Mouse (Mus musculus) embryonic facial prominence, embryonic 15.5 days (tissue): Measurements from ENCODE around the gene Zmym4. TPM values are rescaled to one million over a fixed set of nuclear protein-coding genes. Genes with fewer than 3 reads are reported as not detected.
"Not testable (repeated sequence)": the region's sequence is repeated elsewhere in the genome, so short reads cannot be mapped to it uniquely, and the experiment has no call there.

Source experiments
- ATAC-seq: fragments of 200-750 bp; cut with Nextera tagmentation; 2 replicates; pipeline ENCODE4 v1.8.0; 2017; ENCODE audit warnings: low read depth, moderate TSS enrichment; ENCODE audit not compliant: insufficient number of reproducible peaks, low FRiP score, low TSS enrichment
- H3K27ac ChIP-seq: fragments of 300-500 bp; sonication (generic); replicated peaks from 2 replicates; pipeline ENCODE4 v1.5.1; 2015; ENCODE audit warnings: mild to moderate bottlenecking, inconsistent platforms
- H3K27me3 ChIP-seq: fragments of 300-500 bp; sonication (generic); 2 replicates; pipeline ENCODE4 v1.6.1; 2015; ENCODE audit warnings: inconsistent platforms
- H3K36me3 ChIP-seq: fragments of 300-500 bp; sonication (generic); 2 replicates; pipeline ENCODE4 v1.6.1; 2015; ENCODE audit warnings: mild to moderate bottlenecking, inconsistent platforms
- H3K4me1 ChIP-seq: fragments of 300-500 bp; sonication (generic); 2 replicates; pipeline ENCODE4 v1.6.1; 2015; ENCODE audit warnings: inconsistent platforms
- H3K4me2 ChIP-seq: fragments of 300-500 bp; sonication (generic); replicated peaks from 2 replicates; pipeline ENCODE4 v1.6.1; 2015; ENCODE audit warnings: mild to moderate bottlenecking, inconsistent platforms
- H3K4me3 ChIP-seq: fragments of 300-500 bp; sonication (generic); replicated peaks from 2 replicates; pipeline ENCODE4 v1.5.1; 2015; ENCODE audit warnings: mild to moderate bottlenecking, inconsistent platforms
- H3K9ac ChIP-seq: fragments of 300-500 bp; sonication (generic); 2 replicates; pipeline ENCODE4 v1.6.1; 2015; ENCODE audit warnings: inconsistent platforms
- H3K9me3 ChIP-seq: fragments of 300-500 bp; sonication (generic); replicated peaks from 2 replicates; pipeline ENCODE4 v1.6.1; 2016; ENCODE audit warnings: inconsistent platforms
- WGBS: fragments of 180-500 bp; shearing (Covaris S2); methylation state at CpG from one replicate; pipeline ENCODE4 v1.1.7; 2015; 5-methylcytosine and 5-hydroxymethylcytosine counted together
- polyA plus RNA-seq: library from polyadenylated mRNA; unstranded; fragments of >200 nt; fragmentation: Nextera tagmentation; extraction: Ambion mirVana; gene quantifications from 2 replicates; pipeline ENCODE4 v1.2.1, GENCODE M21; 2015

Gene Zmym4
- polyA plus RNA-seq, 1 experiment from 2014 or later, result 19.8 TPM

GRCm38 (mm10) chr4:126986768-126987167 is 18.8 kb upstream of the Zmym4 start:
- Histone ChIP-seq H3K27ac (no peak overlapping the region), H3K4me3 (no peak overlapping the region), H3K4me1 (no peaks in the 10 kb centered on the region), H3K9ac (no peak overlapping the region), H3K9me3 (no peaks in the 10 kb centered on the region), H3K4me2 (no peak overlapping the region), H3K27me3 (no peaks in the 10 kb centered on the region), H3K36me3 (no peaks in the 10 kb centered on the region)
- ATAC-seq, result no peak
- 80% methylated on average over 5 of the region's 5 CpGs for WGBS

DNA sequence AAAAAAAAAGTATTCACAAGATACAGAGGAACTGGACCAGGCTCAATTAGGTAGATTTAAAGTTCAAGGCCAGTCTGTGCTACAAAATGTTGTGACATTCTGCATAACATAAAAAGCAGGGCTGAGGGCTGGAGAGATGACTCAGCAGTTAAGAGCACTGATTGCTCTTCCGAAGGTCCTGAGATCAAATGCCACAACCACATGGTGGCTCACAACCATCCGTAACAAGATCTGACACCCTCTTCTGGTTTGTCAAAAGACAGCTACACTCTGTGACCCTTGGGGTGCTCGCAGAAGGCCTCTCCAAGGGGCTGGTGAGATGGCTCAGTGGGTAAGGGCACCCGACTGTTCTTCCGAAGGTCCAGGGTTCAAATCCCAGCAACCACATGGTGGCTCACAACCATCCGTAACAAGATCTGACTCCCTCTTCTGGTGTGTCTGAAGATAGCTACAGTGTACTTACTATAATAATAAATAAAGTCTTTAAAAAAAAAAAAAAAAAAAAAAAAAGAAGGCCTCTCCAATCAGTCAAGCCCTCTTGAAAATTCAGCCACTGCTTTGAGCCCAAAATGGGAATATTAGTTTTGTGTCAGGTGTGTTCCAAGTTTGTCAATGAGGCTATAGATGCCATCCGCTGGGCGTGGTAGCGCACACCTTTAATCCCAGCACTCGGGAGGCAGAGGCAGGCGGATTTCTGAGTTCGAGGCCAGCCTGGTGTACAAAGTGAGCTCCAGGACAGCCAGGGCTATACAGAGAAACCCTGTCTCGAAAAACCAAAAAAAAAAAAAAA is 16.0 kb upstream of the Zmym4 start:
- 77% methylated on average over 12 of the region's 13 CpGs for WGBS
- H3K27me3 ChIP-seq, H3K4me2 ChIP-seq, H3K27ac ChIP-seq, H3K9ac ChIP-seq, H3K4me3 ChIP-seq, H3K9me3 ChIP-seq, H3K36me3 ChIP-seq, H3K4me1 ChIP-seq, ATAC-seq: not testable (repeated sequence)

DNA sequence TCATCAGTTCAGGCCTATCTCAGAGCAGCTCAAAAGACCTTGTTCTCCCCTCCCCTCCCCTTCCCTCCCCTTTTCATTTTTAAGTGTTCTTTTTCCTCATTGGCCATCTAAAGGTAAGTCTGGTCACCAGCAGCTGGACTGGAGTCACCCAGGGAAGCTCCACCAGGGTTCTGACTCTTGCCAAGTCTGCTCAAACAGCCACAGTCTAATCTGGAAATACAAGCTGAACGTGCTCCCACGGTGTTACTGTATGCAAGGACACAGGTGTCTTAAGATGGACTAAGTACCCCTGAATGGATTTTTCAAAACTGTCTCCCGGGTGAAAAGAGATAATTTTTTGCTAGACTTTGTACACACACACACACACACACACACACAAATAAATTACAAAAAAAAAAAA is 15.4 kb upstream of the Zmym4 start:
- Histone ChIP-seq H3K4me1 (no peaks in the 10 kb centered on the region), H3K4me2 (no peak overlapping the region), H3K9ac (no peak overlapping the region), H3K9me3 (no peaks in the 10 kb centered on the region), H3K4me3 (no peak overlapping the region), H3K27me3 (no peaks in the 10 kb centered on the region), H3K27ac (no peak overlapping the region), H3K36me3 (no peaks in the 10 kb centered on the region)
- WGBS, result 66% methylated on average over 3 of the region's 3 CpGs
- ATAC-seq, result no peak

- ATAC-seq, result no peak
- 59% methylated on average over 3 of the region's 3 CpGs for WGBS
- Histone ChIP-seq H3K27ac (no peak overlapping the region), H3K4me1 (no peaks in the 10 kb centered on the region), H3K27me3 (no peaks in the 10 kb centered on the region), H3K9ac (no peak overlapping the region), H3K4me3 (no peak overlapping the region), H3K9me3 (no peaks in the 10 kb centered on the region), H3K4me2 (no peak overlapping the region), H3K36me3 (no peaks in the 10 kb centered on the region)
Measured at GRCm38 (mm10) chr4:126978706-126979105, 10.8 kb upstream of the Zmym4 start.

DNA sequence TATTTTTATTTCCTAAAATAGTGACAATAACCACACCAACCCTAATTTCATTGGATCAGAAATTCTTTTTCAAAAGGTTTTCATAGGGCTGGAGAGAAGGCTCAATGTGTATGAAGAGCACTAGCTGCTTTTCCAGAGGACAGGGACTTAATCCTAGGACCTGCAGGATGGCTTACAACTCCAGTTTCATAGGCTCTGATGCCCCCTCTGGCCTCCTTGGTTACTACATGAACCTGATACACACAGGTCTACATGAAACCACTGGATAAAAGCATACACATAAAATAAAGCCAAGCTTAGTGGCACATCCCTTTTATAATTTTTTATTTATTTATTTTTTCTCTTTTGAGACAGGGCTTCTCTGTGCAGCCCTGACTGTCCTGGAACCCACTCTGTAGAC is 9.5 kb upstream of the Zmym4 start:
- H3K9ac ChIP-seq, result no peak overlapping the region
- no peak for ATAC-seq
- no peak overlapping the region for H3K27ac ChIP-seq
- H3K4me1 ChIP-seq, result no peaks in the 10 kb centered on the region
- no peak overlapping the region for H3K4me3 ChIP-seq
- no peak overlapping the region for H3K4me2 ChIP-seq
- H3K27me3 ChIP-seq, result no peaks in the 10 kb centered on the region
- no peaks in the 10 kb centered on the region for H3K9me3 ChIP-seq
- no peaks in the 10 kb centered on the region for H3K36me3 ChIP-seq

GRCm38 (mm10) chr4:126967241-126967863 is 583 bp downstream of the Zmym4 start:
- Histone ChIP-seq H3K27ac (peak overlapping the region; percentile 97), H3K4me1 (peaks cover 4% of the 10 kb centered on the region; the same call in 1 of the 2 replicates), H3K27me3 (no peaks in the 10 kb centered on the region), H3K4me3 (peak overlapping the region; percentile 94), H3K9me3 (no peaks in the 10 kb centered on the region), H3K9ac (peak overlapping the region; percentile 96), H3K4me2 (peak overlapping the region; percentile 69), H3K36me3 (no peaks in the 10 kb centered on the region)
- ATAC-seq, result peak; percentile 18
- 0% methylated on average over 22 of the region's 53 CpGs for WGBS

- H3K4me1 ChIP-seq, result peaks cover 7% of the 10 kb centered on the region; the same call in 1 of the 2 replicates
- H3K9ac ChIP-seq, result no peak overlapping the region
- ATAC-seq, result no peak
- H3K9me3 ChIP-seq, result no peaks in the 10 kb centered on the region
- H3K36me3 ChIP-seq, result 0 out of 2 replicates have a peak, but pooled peaks cover 4% of the 10 kb centered on the region
- no peak overlapping the region for H3K4me2 ChIP-seq
- no peak overlapping the region for H3K4me3 ChIP-seq
- H3K27ac ChIP-seq, result no peak overlapping the region
- no peaks in the 10 kb centered on the region for H3K27me3 ChIP-seq
Measured at GRCm38 (mm10) chr4:126958682-126959081, 9.3 kb downstream of the Zmym4 start.

DNA sequence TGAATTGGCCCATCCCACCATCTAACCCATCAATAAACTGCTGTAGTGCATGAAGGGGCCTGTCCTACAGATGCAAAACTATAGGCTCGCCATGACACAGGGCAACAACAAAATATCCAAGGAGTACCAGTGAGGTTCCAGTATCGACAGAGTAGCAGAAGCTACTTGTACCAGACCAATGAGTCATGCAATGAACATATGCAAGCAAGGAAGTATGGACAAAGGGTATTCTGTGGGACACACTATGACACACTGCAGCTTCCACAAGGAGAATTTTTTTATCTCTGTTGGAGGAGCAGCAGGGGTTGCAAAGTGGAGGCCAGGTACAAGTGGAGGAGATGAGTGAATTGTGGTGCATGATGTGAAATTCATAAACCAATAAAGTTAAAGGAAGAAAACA is 9.7 kb downstream of the Zmym4 start:
- H3K27ac ChIP-seq, result no peak overlapping the region
- 80% methylated on average over 2 of the region's 2 CpGs for WGBS
- H3K9me3 ChIP-seq, result no peaks in the 10 kb centered on the region
- H3K36me3 ChIP-seq, result 0 out of 2 replicates have a peak, but pooled peaks cover 4% of the 10 kb centered on the region
- no peak overlapping the region for H3K4me2 ChIP-seq
- H3K4me3 ChIP-seq, result no peak overlapping the region
- H3K27me3 ChIP-seq, result no peaks in the 10 kb centered on the region
- no peak overlapping the region for H3K9ac ChIP-seq
- ATAC-seq, result no peak
- H3K4me1 ChIP-seq, result peaks cover 7% of the 10 kb centered on the region; the same call in 1 of the 2 replicates

DNA sequence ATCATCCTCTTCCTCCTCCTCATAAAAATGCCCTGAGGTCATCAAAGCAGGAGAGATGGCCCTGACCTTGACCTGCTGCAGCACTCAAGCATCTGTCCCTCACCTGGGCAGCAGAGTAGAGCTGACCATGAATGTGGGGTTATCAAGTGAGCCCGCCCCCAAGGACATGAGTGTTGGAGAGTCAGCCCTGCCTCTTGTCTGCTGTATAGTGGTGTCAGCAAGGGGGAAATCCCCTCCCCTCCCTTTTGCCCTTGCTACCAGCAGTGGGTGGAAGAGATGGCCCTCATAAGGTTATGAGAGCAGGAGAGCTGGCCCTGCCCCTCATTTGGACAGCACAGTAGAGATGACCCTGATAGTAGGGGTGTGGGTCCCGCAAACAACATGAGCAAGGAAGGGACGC is 10.5 kb downstream of the Zmym4 start:
- WGBS, result 90% methylated on average over 3 of the region's 3 CpGs
- H3K27me3 ChIP-seq, result no peaks in the 10 kb centered on the region
- no peak overlapping the region for H3K4me3 ChIP-seq

DNA sequence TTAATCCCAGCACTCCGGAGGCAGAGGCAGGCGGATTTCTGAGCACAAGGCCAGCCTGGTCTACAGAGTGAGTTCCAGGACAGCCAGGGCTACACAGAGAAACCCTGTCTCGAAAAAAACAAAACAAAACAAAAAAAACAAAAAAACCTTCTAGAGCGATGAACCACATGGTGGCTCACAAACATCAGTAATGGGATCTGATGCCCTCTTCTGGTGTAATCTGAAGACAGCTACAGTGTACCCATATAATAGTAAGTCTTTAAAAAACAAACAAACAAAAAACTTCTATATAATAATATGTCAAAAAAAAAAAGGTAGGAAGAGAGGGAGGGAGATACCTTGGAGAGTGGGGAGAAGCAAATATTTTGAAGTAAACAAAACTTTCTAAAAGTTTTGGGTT is 17.1 kb downstream of the Zmym4 start:
- H3K27me3 ChIP-seq, H3K4me3 ChIP-seq, H3K27ac ChIP-seq, ATAC-seq, H3K9ac ChIP-seq, H3K36me3 ChIP-seq, H3K9me3 ChIP-seq, H3K4me1 ChIP-seq, H3K4me2 ChIP-seq: not testable (repeated sequence)
- WGBS, result 86% methylated on average over 4 of the region's 4 CpGs

More for the DNA sequence above, 10.5 kb downstream of the Zmym4 start:
- Histone ChIP-seq H3K9me3 (no peaks in the 10 kb centered on the region), H3K4me1 (peaks cover 7% of the 10 kb centered on the region; the same call in 1 of the 2 replicates), H3K4me2 (no peak overlapping the region), H3K27ac (no peak overlapping the region), H3K9ac (no peak overlapping the region), H3K36me3 (0 out of 2 replicates have a peak, but pooled peaks cover 4% of the 10 kb centered on the region)
- ATAC-seq, result no peak

DNA sequence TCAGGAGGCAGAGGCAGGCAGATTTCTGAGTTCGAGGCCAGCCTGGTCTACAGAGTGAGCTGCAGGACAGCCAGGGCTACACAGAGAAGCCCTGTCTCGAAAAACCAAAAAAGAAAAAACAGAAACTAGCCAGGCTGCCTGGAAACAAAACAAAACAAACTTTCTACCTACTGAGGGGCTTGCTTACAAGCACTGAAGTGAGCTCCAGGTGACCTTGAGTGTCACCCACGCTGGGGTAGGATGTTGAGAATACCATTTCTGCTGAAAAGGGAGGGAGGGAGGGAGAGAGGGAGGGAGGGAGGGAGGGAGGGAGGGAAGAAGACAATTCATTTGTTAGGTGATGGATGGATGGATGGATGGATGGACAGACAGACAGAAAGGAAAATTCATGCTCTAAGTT is 24.5 kb downstream of the Zmym4 start:
- no peak overlapping the region for H3K4me2 ChIP-seq
- H3K36me3 ChIP-seq, result peaks cover 17% of the 10 kb centered on the region; the same call in 1 of the 2 replicates
- no peak for ATAC-seq
- H3K9ac ChIP-seq, result no peak overlapping the region
- 95% methylated on average over 3 of the region's 3 CpGs for WGBS
- no peaks in the 10 kb centered on the region for H3K4me1 ChIP-seq
- H3K9me3 ChIP-seq, result no peaks in the 10 kb centered on the region
- no peaks in the 10 kb centered on the region for H3K27me3 ChIP-seq
- H3K4me3 ChIP-seq, result no peak overlapping the region
- H3K27ac ChIP-seq, result no peak overlapping the region
